Mouse (Mus musculus): ENCODE measurements around the gene Zfp941. TPM values are rescaled to one million over a fixed set of nuclear protein-coding genes. Genes with fewer than 3 reads are reported as not detected.
"Not testable (repeated sequence)": the region's sequence is repeated elsewhere in the genome, so short reads cannot be mapped to it uniquely, and the experiment has no call there.

Gene Zfp941
- total RNA-seq, 2 experiments from 2014 or later, result 0.51 TPM; not detected in 1

GRCm38 (mm10) chr7:140793541-140793940 lies 28.4 kb downstream of the Zfp941 start:
- ATAC-seq (replicated peaks; ENCODE audit: low FRiP score, poor library complexity, severe bottlenecking), result no peak

GRCm38 (mm10) chr7:140788053-140788435 lies 33.9 kb downstream of the Zfp941 start:
- ATAC-seq (replicated peaks; ENCODE audit: low FRiP score, poor library complexity, severe bottlenecking), result no peak

- no peak for ATAC-seq (replicated peaks; ENCODE audit: low FRiP score, poor library complexity, severe bottlenecking)
These were observed 34.4 kb downstream of the Zfp941 start, which contains the start of gene Syce1 for GRCm38 (mm10) chr7:140787406-140788052. TSS of gene Syce1 (minus strand) at chr7:140787852.

- ATAC-seq (replicated peaks; ENCODE audit: low FRiP score, poor library complexity, severe bottlenecking), result no peak
These were observed 41.4 kb downstream of the Zfp941 start for GRCm38 (mm10) chr7:140780548-140780947.

- ATAC-seq (replicated peaks; ENCODE audit: low FRiP score, poor library complexity, severe bottlenecking), result no peak
These were observed 55.9 kb downstream of the Zfp941 start for GRCm38 (mm10) chr7:140765888-140766739.

- ATAC-seq (replicated peaks; ENCODE audit: low FRiP score, poor library complexity, severe bottlenecking), result not testable (repeated sequence)
These were observed 56.6 kb downstream of the Zfp941 start for GRCm38 (mm10) chr7:140765391-140765790.

- ATAC-seq (replicated peaks; ENCODE audit: low FRiP score, poor library complexity, severe bottlenecking), result no peak
These were observed 58.4 kb downstream of the Zfp941 start, which contains the start of gene Cyp2e1 for GRCm38 (mm10) chr7:140763447-140764020. TSS of gene Cyp2e1 (plus strand) at chr7:140763739.

- no peak for ATAC-seq (replicated peaks; ENCODE audit: low FRiP score, poor library complexity, severe bottlenecking)
These were observed 61.3 kb downstream of the Zfp941 start for GRCm38 (mm10) chr7:140760647-140761046.

Other genes with a start within 250 kb of the Zfp941 start
- gene Olfr46, start 220.9 kb downstream of the Zfp941 start, total RNA-seq (2015; ENCODE audit: low replicate concordance), result 0.19 and 0.21 TPM in 2 replicates
- 0.09 and 0.28 TPM in 2 replicates for gene Olfr46, start 220.9 kb downstream of the Zfp941 start, total RNA-seq (2017; ENCODE audit: low replicate concordance)
- not detected in 2 replicates for gene Olfr61, start 193.2 kb downstream of the Zfp941 start, total RNA-seq (2015; ENCODE audit: low replicate concordance)
- not detected in 2 replicates for gene Olfr61, start 193.2 kb downstream of the Zfp941 start, total RNA-seq (2017; ENCODE audit: low replicate concordance)
- gene Olfr53, start 175.7 kb downstream of the Zfp941 start, total RNA-seq (2015; ENCODE audit: low replicate concordance), result not detected in 2 replicates
- not detected in 2 replicates for gene Olfr53, start 175.7 kb downstream of the Zfp941 start, total RNA-seq (2017; ENCODE audit: low replicate concordance)
- gene Olfr539, start 162.2 kb downstream of the Zfp941 start, total RNA-seq (2015; ENCODE audit: low replicate concordance), result not detected in 2 replicates
- gene Olfr539, start 162.2 kb downstream of the Zfp941 start, total RNA-seq (2017; ENCODE audit: low replicate concordance), result 0.14 TPM in 1 of 2 replicates, not detected in the other
- not detected in 2 replicates for gene Olfr45, start 140.2 kb downstream of the Zfp941 start, total RNA-seq (2015; ENCODE audit: low replicate concordance)
- not detected in 2 replicates for gene Olfr45, start 140.2 kb downstream of the Zfp941 start, total RNA-seq (2017; ENCODE audit: low replicate concordance)
- gene Olfr541, start 124.9 kb downstream of the Zfp941 start, total RNA-seq (2015; ENCODE audit: low replicate concordance), result not detected in 2 replicates
- not detected in 2 replicates for gene Olfr541, start 124.9 kb downstream of the Zfp941 start, total RNA-seq (2017; ENCODE audit: low replicate concordance)
- not detected in 2 replicates for gene Cyp2e1, start 58.4 kb downstream of the Zfp941 start, total RNA-seq (2015; ENCODE audit: low replicate concordance)
- not detected in 2 replicates for gene Cyp2e1, start 58.4 kb downstream of the Zfp941 start, total RNA-seq (2017; ENCODE audit: low replicate concordance)
- gene Syce1, start 34.3 kb downstream of the Zfp941 start, total RNA-seq (2015; ENCODE audit: low replicate concordance), result not detected in 2 replicates
- gene Syce1, start 34.3 kb downstream of the Zfp941 start, total RNA-seq (2017; ENCODE audit: low replicate concordance), result 0.60 TPM in 1 of 2 replicates, not detected in the other
- not detected in 2 replicates for gene Urah, start 12.8 kb upstream of the Zfp941 start, total RNA-seq (2015; ENCODE audit: low replicate concordance)
- not detected in 2 replicates for gene Urah, start 12.8 kb upstream of the Zfp941 start, total RNA-seq (2017; ENCODE audit: low replicate concordance)
- not detected in 2 replicates for gene Scgb1c1, start 23.4 kb upstream of the Zfp941 start, total RNA-seq (2015; ENCODE audit: low replicate concordance)
- not detected in 2 replicates for gene Scgb1c1, start 23.4 kb upstream of the Zfp941 start, total RNA-seq (2017; ENCODE audit: low replicate concordance)
- not detected in 2 replicates for gene Odf3, start 25.6 kb upstream of the Zfp941 start, total RNA-seq (2015; ENCODE audit: low replicate concordance)
- gene Odf3, start 25.6 kb upstream of the Zfp941 start, total RNA-seq (2017; ENCODE audit: low replicate concordance), result not detected in 2 replicates
- gene Gm45785, start 34.2 kb upstream of the Zfp941 start, total RNA-seq (2015; ENCODE audit: low replicate concordance), result not detected in 2 replicates
- not detected in 2 replicates for gene Gm45785, start 34.2 kb upstream of the Zfp941 start, total RNA-seq (2017; ENCODE audit: low replicate concordance)
- gene Ric8a, start 34.8 kb upstream of the Zfp941 start, total RNA-seq (2015; ENCODE audit: low replicate concordance), result 9.2 and 16.3 TPM in 2 replicates
- 9.2 and 9.8 TPM in 2 replicates for gene Ric8a, start 34.8 kb upstream of the Zfp941 start, total RNA-seq (2017; ENCODE audit: low replicate concordance)
- 10.4 and 14.8 TPM in 2 replicates for gene Bet1l, start 35.4 kb upstream of the Zfp941 start, total RNA-seq (2015; ENCODE audit: low replicate concordance)
- 17.3 and 19.5 TPM in 2 replicates for gene Bet1l, start 35.4 kb upstream of the Zfp941 start, total RNA-seq (2017; ENCODE audit: low replicate concordance)
- gene Psmd13, start 59.8 kb upstream of the Zfp941 start, total RNA-seq (2015; ENCODE audit: low replicate concordance), result 13.1 and 37.0 TPM in 2 replicates
- gene Psmd13, start 59.8 kb upstream of the Zfp941 start, total RNA-seq (2017; ENCODE audit: low replicate concordance), result 56.0 and 77.4 TPM in 2 replicates
- 1.9 and 12.1 TPM in 2 replicates for gene Sirt3, start 60.1 kb upstream of the Zfp941 start, total RNA-seq (2015; ENCODE audit: low replicate concordance)
- gene Sirt3, start 60.1 kb upstream of the Zfp941 start, total RNA-seq (2017; ENCODE audit: low replicate concordance), result 1.4 and 2.1 TPM in 2 replicates
- gene Cox8b, start 78.3 kb upstream of the Zfp941 start, total RNA-seq (2015; ENCODE audit: low replicate concordance), result not detected in 2 replicates
- not detected in 2 replicates for gene Cox8b, start 78.3 kb upstream of the Zfp941 start, total RNA-seq (2017; ENCODE audit: low replicate concordance)
- gene Nlrp6, start 98.7 kb upstream of the Zfp941 start, total RNA-seq (2015; ENCODE audit: low replicate concordance), result not detected in 2 replicates
- gene Nlrp6, start 98.7 kb upstream of the Zfp941 start, total RNA-seq (2017; ENCODE audit: low replicate concordance), result not detected in 2 replicates
- gene Pgghg, start 119.2 kb upstream of the Zfp941 start, total RNA-seq (2015; ENCODE audit: low replicate concordance), result 0.38 and 3.8 TPM in 2 replicates
- gene Pgghg, start 119.2 kb upstream of the Zfp941 start, total RNA-seq (2017; ENCODE audit: low replicate concordance), result 1.5 and 3.3 TPM in 2 replicates
- gene Ifitm5, start 128.1 kb upstream of the Zfp941 start, total RNA-seq (2015; ENCODE audit: low replicate concordance), result not detected in 2 replicates
- gene Ifitm5, start 128.1 kb upstream of the Zfp941 start, total RNA-seq (2017; ENCODE audit: low replicate concordance), result 1.5 TPM in 1 of 2 replicates, not detected in the other
- gene Gm45717, start 133.8 kb upstream of the Zfp941 start, total RNA-seq (2015; ENCODE audit: low replicate concordance), result not detected in 2 replicates
- gene Gm45717, start 133.8 kb upstream of the Zfp941 start, total RNA-seq (2017; ENCODE audit: low replicate concordance), result not detected in 2 replicates
- 133 and 151 TPM in 2 replicates for gene Ifitm2, start 133.8 kb upstream of the Zfp941 start, total RNA-seq (2015; ENCODE audit: low replicate concordance)
- gene Ifitm2, start 133.8 kb upstream of the Zfp941 start, total RNA-seq (2017; ENCODE audit: low replicate concordance), result 41.4 and 47.4 TPM in 2 replicates
- 31.8 and 47.3 TPM in 2 replicates for gene Ifitm1, start 145.0 kb upstream of the Zfp941 start, total RNA-seq (2015; ENCODE audit: low replicate concordance)
- gene Ifitm1, start 145.0 kb upstream of the Zfp941 start, total RNA-seq (2017; ENCODE audit: low replicate concordance), result 0.70 and 11.8 TPM in 2 replicates
- 186 and 267 TPM in 2 replicates for gene Ifitm3, start 188.6 kb upstream of the Zfp941 start, total RNA-seq (2015; ENCODE audit: low replicate concordance)
- gene Ifitm3, start 188.6 kb upstream of the Zfp941 start, total RNA-seq (2017; ENCODE audit: low replicate concordance), result 78.8 and 112 TPM in 2 replicates
- 336 and 380 TPM in 2 replicates for gene Ifitm6, start 195.7 kb upstream of the Zfp941 start, total RNA-seq (2015; ENCODE audit: low replicate concordance)
- 99.4 and 179 TPM in 2 replicates for gene Ifitm6, start 195.7 kb upstream of the Zfp941 start, total RNA-seq (2017; ENCODE audit: low replicate concordance)
- not detected in 2 replicates for gene Gm17387, start 207.0 kb upstream of the Zfp941 start, total RNA-seq (2015; ENCODE audit: low replicate concordance)
- gene Gm17387, start 207.0 kb upstream of the Zfp941 start, total RNA-seq (2017; ENCODE audit: low replicate concordance), result not detected in 2 replicates
- gene B4galnt4, start 238.9 kb upstream of the Zfp941 start, total RNA-seq (2015; ENCODE audit: low replicate concordance), result 0.84 TPM in 1 of 2 replicates, not detected in the other
- not detected in 2 replicates for gene B4galnt4, start 238.9 kb upstream of the Zfp941 start, total RNA-seq (2017; ENCODE audit: low replicate concordance)

Data from erythroblast, adult 5-6 weeks (primary cell).